Mouse (Mus musculus): ENCODE measurements around the gene Enthd1. TPM values are rescaled to one million over a fixed set of nuclear protein-coding genes. Genes with fewer than 3 reads are reported as not detected.

Gene Enthd1
- polyA plus RNA-seq, 1 experiment from 2014 or later, result not detected

DNA sequence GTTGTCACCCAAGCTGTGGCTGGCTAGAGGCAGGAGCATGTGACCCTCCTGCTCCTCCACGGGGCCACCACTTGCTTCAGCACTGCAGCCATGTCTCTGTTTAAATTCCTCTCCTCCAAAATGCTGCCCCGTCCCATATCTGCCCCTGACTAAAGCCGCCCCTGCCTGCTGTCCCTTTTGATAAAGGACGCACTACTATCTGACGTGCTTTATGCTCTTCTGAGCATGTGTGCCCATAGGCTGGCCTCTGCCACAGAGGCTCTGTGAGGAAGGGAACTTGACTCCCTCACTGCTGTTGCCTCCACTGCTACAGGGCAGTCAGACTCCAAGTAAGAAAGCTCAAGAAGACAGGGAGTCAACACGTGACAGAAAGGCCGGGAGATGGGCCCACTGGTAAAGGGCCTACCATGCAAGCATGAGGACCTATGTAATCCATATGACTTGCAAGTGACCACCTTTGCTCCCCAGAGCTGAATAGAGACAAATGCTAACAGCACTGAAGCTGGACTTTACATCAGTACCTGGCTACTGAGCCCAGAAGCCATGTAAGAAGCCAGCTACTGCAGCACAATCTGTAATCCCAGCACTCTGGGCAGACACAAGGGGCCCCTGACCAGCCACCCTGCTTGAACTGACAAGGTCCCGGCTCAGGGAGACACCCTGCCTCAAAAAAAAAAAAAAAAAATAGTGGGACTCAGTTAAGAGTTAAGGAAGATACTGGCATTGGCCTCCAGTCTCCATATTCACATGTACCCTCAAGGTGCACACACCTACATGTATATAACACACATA lies 32.5 kb downstream of the Enthd1 start:
- ATAC-seq (ENCODE audit: insufficient read depth, low FRiP score), result no peak
- no peak overlapping the region for H3K9ac ChIP-seq (ENCODE audit: low read length)
- H3K27ac ChIP-seq (ENCODE audit: low read length), result no peak overlapping the region
- H3K27me3 ChIP-seq (ENCODE audit: control insufficient read depth, insufficient read depth, low read length), result no peaks in the 10 kb centered on the region
- WGBS, result 78% methylated on average over 8 of the region's 8 CpGs
- H3K4me1 ChIP-seq (ENCODE audit: control insufficient read depth, insufficient read depth, low read length), result no peaks in the 10 kb centered on the region
- no peak overlapping the region for H3K4me3 ChIP-seq (replicated peaks; ENCODE audit: low read length)
- no peak overlapping the region for H3K4me2 ChIP-seq (ENCODE audit: low read depth, low read length)
- no peaks in the 10 kb centered on the region for H3K9me3 ChIP-seq (replicated peaks; ENCODE audit: control insufficient read depth, low read length)
- H3K36me3 ChIP-seq (ENCODE audit: control insufficient read depth, insufficient read depth, low read length), result no peaks in the 10 kb centered on the region

- no peak overlapping the region for H3K27ac ChIP-seq (ENCODE audit: low read length)
- no peak for ATAC-seq (ENCODE audit: insufficient read depth, low FRiP score)
- H3K9ac ChIP-seq (ENCODE audit: low read length), result no peak overlapping the region
- H3K9me3 ChIP-seq (replicated peaks; ENCODE audit: control insufficient read depth, low read length), result no peaks in the 10 kb centered on the region
- no peak overlapping the region for H3K4me2 ChIP-seq (ENCODE audit: low read depth, low read length)
- no peaks in the 10 kb centered on the region for H3K27me3 ChIP-seq (ENCODE audit: control insufficient read depth, insufficient read depth, low read length)
- H3K4me3 ChIP-seq (replicated peaks; ENCODE audit: low read length), result no peak overlapping the region
- no peaks in the 10 kb centered on the region for H3K36me3 ChIP-seq (ENCODE audit: control insufficient read depth, insufficient read depth, low read length)
- no peaks in the 10 kb centered on the region for H3K4me1 ChIP-seq (ENCODE audit: control insufficient read depth, insufficient read depth, low read length)
- WGBS, result 75% methylated on average over 9 of the region's 9 CpGs
Observed at GRCm38 (mm10) chr15:80531026-80531425, 33.9 kb downstream of the Enthd1 start.

DNA sequence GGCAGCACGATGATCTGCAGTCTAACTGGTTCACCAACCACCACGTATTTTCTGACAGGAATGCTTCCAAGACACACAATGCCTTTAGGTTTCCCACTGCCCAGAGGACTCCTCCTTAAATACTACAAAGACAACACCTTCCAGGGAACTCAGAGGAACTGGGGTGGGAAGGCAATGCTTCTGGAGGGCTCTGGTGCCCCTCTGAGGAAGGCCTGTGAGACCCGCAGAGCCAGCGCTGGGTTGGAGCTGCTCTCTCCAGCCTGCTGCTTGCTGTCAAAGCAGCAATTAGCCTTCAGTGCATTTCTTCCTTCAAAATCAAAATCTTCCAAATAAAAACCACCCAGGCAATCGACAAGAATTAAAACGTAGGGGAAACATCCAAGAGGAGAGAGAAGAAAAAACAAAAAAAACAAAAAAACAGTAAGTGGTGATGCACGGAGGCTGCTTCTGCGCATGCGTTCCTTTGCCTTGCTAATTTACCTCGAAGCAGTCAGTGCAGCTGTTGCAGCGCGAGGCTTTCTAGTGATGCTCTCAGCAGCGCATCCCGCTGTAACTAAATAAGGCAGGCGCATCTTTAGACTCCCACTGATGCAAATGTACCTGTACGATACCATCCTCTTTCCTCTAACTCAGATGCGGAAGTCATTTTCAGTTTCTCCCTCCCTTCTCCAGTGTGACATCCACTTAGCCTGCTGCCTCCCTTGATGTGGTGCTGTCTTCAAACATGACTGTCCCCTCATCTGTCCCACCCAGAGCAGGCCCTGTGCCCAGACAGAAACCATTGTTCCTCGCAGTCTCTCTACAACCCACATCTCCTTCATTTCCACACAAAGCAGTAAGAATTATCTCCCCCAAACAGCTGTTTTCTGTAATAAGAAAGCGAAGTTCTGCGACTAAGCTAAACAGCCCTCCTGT lies 34.7 kb downstream of the Enthd1 start:
- no peak overlapping the region for H3K27ac ChIP-seq (ENCODE audit: low read length)
- no peaks in the 10 kb centered on the region for H3K27me3 ChIP-seq (ENCODE audit: control insufficient read depth, insufficient read depth, low read length)
- H3K9ac ChIP-seq (ENCODE audit: low read length), result no peak overlapping the region
- no peak overlapping the region for H3K4me3 ChIP-seq (replicated peaks; ENCODE audit: low read length)
- H3K4me1 ChIP-seq (ENCODE audit: control insufficient read depth, insufficient read depth, low read length), result no peaks in the 10 kb centered on the region
- no peak overlapping the region for H3K4me2 ChIP-seq (ENCODE audit: low read depth, low read length)
- 49% methylated on average over 20 of the region's 20 CpGs for WGBS
- no peaks in the 10 kb centered on the region for H3K9me3 ChIP-seq (replicated peaks; ENCODE audit: control insufficient read depth, low read length)
- ATAC-seq (ENCODE audit: insufficient read depth, low FRiP score), result no peak
- H3K36me3 ChIP-seq (ENCODE audit: control insufficient read depth, insufficient read depth, low read length), result no peaks in the 10 kb centered on the region

GRCm38 (mm10) chr15:80521661-80522388 lies 43.1 kb downstream of the Enthd1 start:
- Histone ChIP-seq H3K36me3 (ENCODE audit: control insufficient read depth, insufficient read depth, low read length) (no peaks in the 10 kb centered on the region), H3K9me3 (replicated peaks; ENCODE audit: control insufficient read depth, low read length) (no peaks in the 10 kb centered on the region), H3K4me2 (ENCODE audit: low read depth, low read length) (no peak overlapping the region), H3K4me1 (ENCODE audit: control insufficient read depth, insufficient read depth, low read length) (peaks cover 10% of the 10 kb centered on the region), H3K9ac (ENCODE audit: low read length) (no peak overlapping the region), H3K4me3 (replicated peaks; ENCODE audit: low read length) (no peak overlapping the region), H3K27me3 (ENCODE audit: control insufficient read depth, insufficient read depth, low read length) (no peaks in the 10 kb centered on the region), H3K27ac (ENCODE audit: low read length) (no peak overlapping the region)
- 29% methylated on average over 10 of the region's 10 CpGs for WGBS
- peak; percentile 56; the same call in 1 of the 2 replicates for ATAC-seq (ENCODE audit: insufficient read depth, low FRiP score)

- H3K9me3 ChIP-seq (replicated peaks; ENCODE audit: control insufficient read depth, low read length), result no peaks in the 10 kb centered on the region
- H3K36me3 ChIP-seq (ENCODE audit: control insufficient read depth, insufficient read depth, low read length), result no peaks in the 10 kb centered on the region
- no peak overlapping the region for H3K4me2 ChIP-seq (ENCODE audit: low read depth, low read length)
- H3K27me3 ChIP-seq (ENCODE audit: control insufficient read depth, insufficient read depth, low read length), result no peaks in the 10 kb centered on the region
- no peak for ATAC-seq (ENCODE audit: insufficient read depth, low FRiP score)
- no peak overlapping the region for H3K27ac ChIP-seq (ENCODE audit: low read length)
- no peak overlapping the region for H3K4me3 ChIP-seq (replicated peaks; ENCODE audit: low read length)
- peaks cover 10% of the 10 kb centered on the region for H3K4me1 ChIP-seq (ENCODE audit: control insufficient read depth, insufficient read depth, low read length)
- WGBS, result 97% methylated on average over 5 of the region's 5 CpGs
- no peak overlapping the region for H3K9ac ChIP-seq (ENCODE audit: low read length)
Observed at GRCm38 (mm10) chr15:80519931-80520330, 45.0 kb downstream of the Enthd1 start.

GRCm38 (mm10) chr15:80518567-80519223 lies 46.3 kb downstream of the Enthd1 start:
- H3K4me2 ChIP-seq (ENCODE audit: low read depth, low read length), result 0 out of 2 replicates have a peak overlapping the region, but pooled peaks have one; percentile 30
- H3K9me3 ChIP-seq (replicated peaks; ENCODE audit: control insufficient read depth, low read length), result no peaks in the 10 kb centered on the region
- no peaks in the 10 kb centered on the region for H3K36me3 ChIP-seq (ENCODE audit: control insufficient read depth, insufficient read depth, low read length)
- H3K27me3 ChIP-seq (ENCODE audit: control insufficient read depth, insufficient read depth, low read length), result no peaks in the 10 kb centered on the region
- H3K4me3 ChIP-seq (replicated peaks; ENCODE audit: low read length), result no peak overlapping the region
- H3K27ac ChIP-seq (ENCODE audit: low read length), result no peak overlapping the region
- peaks cover 10% of the 10 kb centered on the region for H3K4me1 ChIP-seq (ENCODE audit: control insufficient read depth, insufficient read depth, low read length)
- WGBS, result 82% methylated on average over 12 of the region's 12 CpGs
- H3K9ac ChIP-seq (ENCODE audit: low read length), result peak overlapping the region; percentile 4; the same call in 1 of the 2 replicates
- no peak for ATAC-seq (ENCODE audit: insufficient read depth, low FRiP score)

DNA sequence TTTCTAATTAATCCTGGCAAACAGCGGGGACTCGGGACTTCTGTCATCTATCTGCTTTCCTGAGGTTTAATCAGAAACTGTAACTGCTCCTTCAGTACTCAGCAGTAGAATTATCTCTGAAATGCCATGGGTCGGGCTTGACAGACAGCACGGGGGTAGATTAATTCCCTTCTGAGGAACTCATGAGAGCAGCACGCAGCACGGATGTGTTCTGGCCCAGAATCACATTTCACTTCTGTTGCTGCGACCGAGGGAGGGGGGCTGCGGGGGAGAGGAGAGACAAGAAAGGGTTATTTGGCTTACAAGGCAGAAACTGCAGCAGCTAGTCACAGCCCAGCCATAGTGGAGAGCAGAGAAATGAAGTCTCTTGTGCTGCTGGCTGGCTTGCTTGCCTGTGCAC lies 47.0 kb downstream of the Enthd1 start:
- Histone ChIP-seq H3K36me3 (ENCODE audit: control insufficient read depth, insufficient read depth, low read length) (no peaks in the 10 kb centered on the region), H3K9ac (ENCODE audit: low read length) (peak overlapping the region; percentile 4; the same call in 1 of the 2 replicates), H3K4me1 (ENCODE audit: control insufficient read depth, insufficient read depth, low read length) (peaks cover 10% of the 10 kb centered on the region), H3K4me2 (ENCODE audit: low read depth, low read length) (peak overlapping the region; percentile 30), H3K27ac (ENCODE audit: low read length) (no peak overlapping the region), H3K4me3 (replicated peaks; ENCODE audit: low read length) (no peak overlapping the region), H3K27me3 (ENCODE audit: control insufficient read depth, insufficient read depth, low read length) (no peaks in the 10 kb centered on the region), H3K9me3 (replicated peaks; ENCODE audit: control insufficient read depth, low read length) (no peaks in the 10 kb centered on the region)
- ATAC-seq (ENCODE audit: insufficient read depth, low FRiP score), result peak; percentile 40; the same call in 1 of the 2 replicates
- WGBS, result 24% methylated on average over 9 of the region's 9 CpGs

DNA sequence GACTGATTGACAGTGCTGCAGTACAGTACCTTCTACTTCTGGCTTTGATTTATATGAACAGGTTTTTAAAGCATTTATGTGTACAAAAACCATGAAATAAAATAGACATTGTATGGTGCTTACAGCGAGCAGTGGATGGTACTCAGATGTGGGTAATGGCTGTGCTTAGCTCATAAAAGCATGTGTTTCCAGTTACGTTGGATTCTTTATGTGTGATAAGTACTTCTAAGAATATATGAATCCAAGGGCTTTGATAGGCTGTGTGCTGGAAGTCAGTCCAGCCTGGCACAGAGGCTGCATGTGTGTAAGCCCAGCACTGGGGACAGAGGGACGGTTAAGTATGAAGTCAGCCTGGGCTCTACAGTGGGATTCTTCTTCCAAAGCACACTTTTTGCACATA lies 48.4 kb downstream of the Enthd1 start:
- Histone ChIP-seq H3K36me3 (ENCODE audit: control insufficient read depth, insufficient read depth, low read length) (no peaks in the 10 kb centered on the region), H3K27ac (ENCODE audit: low read length) (no peak overlapping the region), H3K4me2 (ENCODE audit: low read depth, low read length) (no peak overlapping the region), H3K4me3 (replicated peaks; ENCODE audit: low read length) (no peak overlapping the region), H3K4me1 (ENCODE audit: control insufficient read depth, insufficient read depth, low read length) (peaks cover 3% of the 10 kb centered on the region; the same call in 1 of the 2 replicates), H3K9me3 (replicated peaks; ENCODE audit: control insufficient read depth, low read length) (no peaks in the 10 kb centered on the region), H3K27me3 (ENCODE audit: control insufficient read depth, insufficient read depth, low read length) (no peaks in the 10 kb centered on the region), H3K9ac (ENCODE audit: low read length) (no peak overlapping the region)
- ATAC-seq (ENCODE audit: insufficient read depth, low FRiP score), result no peak
- 78% methylated on average over 3 of the region's 3 CpGs for WGBS

Data from stomach, embryonic 16.5 days (tissue).